Mouse (Mus musculus): ENCODE measurements around the gene Psmb5.
A peak's percentile ranks its signal among the peaks of the same experiment; 100 is the strongest.

Gene Psmb5

GRCm38 (mm10) chr14:54591056-54591455 is 26.8 kb downstream of the Psmb5 start:
- no peak for DNase-seq

- peak; percentile 65 for DNase-seq
Observed at GRCm38 (mm10) chr14:54583681-54584338, 34.0 kb downstream of the Psmb5 start.

DNA sequence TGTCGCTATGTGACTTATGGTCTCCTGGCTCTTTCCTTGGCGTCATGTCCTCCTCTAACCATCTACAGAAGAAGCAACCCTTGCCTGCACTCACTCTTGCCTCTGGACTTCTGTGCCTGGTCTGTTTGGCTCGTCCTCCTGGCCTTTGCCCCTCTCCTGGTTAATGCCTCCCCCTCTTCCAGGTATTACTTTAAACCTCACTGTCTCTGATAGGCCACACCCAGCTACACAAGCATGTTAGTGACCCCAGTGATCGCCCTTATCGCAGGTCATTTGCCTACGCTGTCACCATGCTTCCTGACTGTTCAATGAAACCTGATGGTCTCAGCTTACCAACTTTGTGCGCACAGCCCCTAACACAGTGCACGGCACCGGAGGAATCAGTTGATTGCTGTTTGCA is 35.3 kb downstream of the Psmb5 start:
- no peak for DNase-seq

GRCm38 (mm10) chr14:54579638-54580037 is 38.2 kb downstream of the Psmb5 start:
- no peak for DNase-seq

- DNase-seq: no peak
Observed at GRCm38 (mm10) chr14:54578063-54578462, 39.8 kb downstream of the Psmb5 start.

GRCm38 (mm10) chr14:54577089-54577982 is 40.5 kb downstream of the Psmb5 start, which contains the start of gene Ajuba:
Gene Ajuba, minus strand, starts transcription at chr14:54577558.
- peak; percentile 71 for DNase-seq

DNA sequence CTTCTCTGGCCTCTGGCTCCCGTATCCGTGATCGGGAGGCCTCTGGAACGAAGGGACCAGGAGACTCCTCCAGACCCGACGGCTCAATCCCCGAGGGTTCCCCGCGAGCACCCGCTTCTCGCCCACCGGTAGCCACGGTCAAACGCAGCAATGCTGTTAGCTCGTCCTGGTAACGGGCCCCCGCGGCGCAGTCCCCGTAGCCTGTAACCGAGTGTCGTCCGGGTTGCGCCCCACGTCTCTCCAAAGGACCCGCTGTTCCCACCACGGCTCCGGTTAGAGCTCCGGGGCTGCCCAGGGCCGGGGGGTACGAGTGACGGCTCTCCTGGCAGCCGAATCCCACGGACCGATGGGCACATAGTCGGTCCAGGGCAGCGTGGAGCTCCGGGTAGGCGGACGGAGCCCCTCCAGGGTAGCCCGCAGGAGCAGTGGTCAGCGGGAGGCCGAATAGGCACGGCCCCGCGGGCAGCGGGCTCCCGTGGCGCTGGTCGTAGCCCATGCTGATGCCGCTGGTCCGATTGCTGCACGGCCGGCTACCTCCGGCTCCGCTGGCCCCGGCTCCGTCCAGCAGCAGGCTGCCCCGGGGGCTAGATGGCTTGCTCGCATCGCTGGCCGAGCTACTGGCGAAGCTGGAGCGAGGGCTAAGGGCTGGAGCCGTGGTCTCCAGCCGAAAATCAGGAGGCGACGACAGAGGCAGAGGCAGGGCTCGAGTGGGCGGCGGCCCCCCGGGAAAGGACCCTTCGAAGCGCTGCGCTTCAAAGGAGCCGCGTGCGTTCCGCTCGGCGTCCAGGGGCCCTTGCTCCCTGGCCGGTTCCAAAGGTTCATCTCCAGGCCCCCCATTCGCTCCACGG is 41.4 kb downstream of the Psmb5 start:
- no peak for DNase-seq

- DNase-seq: peak; percentile 46
Observed at GRCm38 (mm10) chr14:54575631-54576030, 42.2 kb downstream of the Psmb5 start.

DNA sequence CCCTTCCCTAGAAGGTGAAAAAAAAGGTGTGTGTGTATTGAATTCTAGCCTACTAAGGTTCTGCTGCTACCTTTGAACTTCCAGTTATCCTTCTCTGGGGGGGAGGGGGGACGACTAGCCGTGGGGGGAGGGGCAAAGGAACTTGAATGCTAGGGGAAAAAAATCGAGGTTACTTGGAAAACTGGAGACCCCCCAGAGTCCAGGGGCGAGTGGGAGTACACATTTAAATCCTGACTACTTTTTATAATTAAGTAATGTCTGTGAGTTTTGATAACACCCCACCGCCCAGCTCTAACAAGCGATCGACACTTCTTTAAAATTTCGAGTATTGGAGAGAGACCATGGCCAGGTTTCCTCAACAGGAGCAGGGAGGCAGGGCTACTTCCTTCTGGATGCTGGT is 42.8 kb downstream of the Psmb5 start:
- DNase-seq: no peak

DNA sequence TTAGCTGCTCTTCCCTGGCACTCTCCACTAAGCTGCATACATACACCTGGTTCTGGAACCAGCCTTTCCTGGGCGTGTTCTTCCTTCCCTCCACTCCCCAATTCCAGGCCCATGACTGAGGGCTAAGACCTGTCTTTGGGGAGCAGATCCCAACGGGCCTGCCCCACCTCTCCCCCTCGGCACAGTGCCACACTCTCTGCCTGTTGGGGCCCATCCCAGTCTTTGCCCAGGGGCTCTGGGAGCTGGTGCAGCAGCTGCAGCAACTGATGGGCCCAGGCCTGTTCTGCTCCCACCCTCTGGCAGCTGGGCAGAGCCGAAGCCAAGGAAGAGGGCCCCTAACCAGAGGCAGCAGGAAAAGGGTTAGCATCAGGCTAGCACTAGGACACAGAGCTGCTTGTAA is 43.6 kb downstream of the Psmb5 start:
- DNase-seq: no peak

GRCm38 (mm10) chr14:54572790-54573736 is 44.8 kb downstream of the Psmb5 start:
- no peak for DNase-seq

DNA sequence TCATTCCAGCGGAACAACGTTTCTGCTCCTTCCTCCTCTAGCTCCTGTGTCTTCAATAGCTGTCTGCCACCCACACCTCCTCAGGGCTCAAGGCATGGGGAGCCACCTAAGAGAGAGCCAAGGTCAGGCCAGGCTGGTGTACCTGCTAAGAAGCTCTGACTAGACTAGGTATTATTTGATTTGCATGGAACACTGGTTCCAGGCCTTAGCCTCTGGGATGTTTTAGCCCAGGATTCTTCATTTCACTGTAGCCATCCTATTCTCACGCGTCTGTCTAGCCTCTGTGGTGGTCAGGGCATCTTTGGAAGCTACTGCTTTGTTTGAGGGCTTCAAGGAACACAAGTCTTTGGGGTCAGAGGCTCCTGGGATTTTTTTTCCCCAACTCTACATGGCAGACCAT is 45.7 kb downstream of the Psmb5 start:
- no peak for DNase-seq

GRCm38 (mm10) chr14:54569451-54570392 is 48.1 kb downstream of the Psmb5 start:
- no peak for DNase-seq

- DNase-seq: peak; percentile 65
Observed at GRCm38 (mm10) chr14:54568694-54569414, 49.0 kb downstream of the Psmb5 start.
